Mouse (Mus musculus) liver, embryonic 16.5 days (tissue): ENCODE results near the gene Ube3b. TPM values are rescaled to one million over a fixed set of nuclear protein-coding genes. Genes with fewer than 3 reads are reported as not detected.

Experiments
- ATAC-seq: fragments of 200-750 bp; cut with Nextera tagmentation; 2 replicates; pipeline ENCODE4 v1.8.0; 2017; ENCODE audit warnings: low read depth, mild to moderate bottlenecking, moderate number of reproducible peaks, moderate library complexity
- H3K27ac ChIP-seq: fragments of 300-500 bp; sonication (generic); 2 replicates; pipeline ENCODE4 v1.5.1; 2014; ENCODE audit warnings: mild to moderate bottlenecking, low read length
- H3K27me3 ChIP-seq: fragments of 300-500 bp; sonication (generic); 2 replicates; pipeline ENCODE4 v1.6.1; 2014; ENCODE audit warnings: low read depth, low read length, mixed read lengths; ENCODE audit not compliant: control insufficient read depth, insufficient read depth
- H3K36me3 ChIP-seq: fragments of 300-500 bp; sonication (generic); 2 replicates; pipeline ENCODE4 v1.6.1; 2014; ENCODE audit warnings: mild to moderate bottlenecking; ENCODE audit not compliant: control insufficient read depth, insufficient read depth
- H3K4me1 ChIP-seq: fragments of 300-500 bp; sonication (generic); 2 replicates; pipeline ENCODE4 v1.6.1; 2014; ENCODE audit warnings: low read depth, low read length, mixed read lengths; ENCODE audit not compliant: control insufficient read depth
- H3K4me2 ChIP-seq: fragments of 300-500 bp; sonication (generic); 2 replicates; pipeline ENCODE4 v1.6.1; 2014; ENCODE audit warnings: low read depth, low read length, mixed read lengths
- H3K4me3 ChIP-seq: fragments of 300-500 bp; sonication (generic); 2 replicates; pipeline ENCODE4 v1.5.1; 2014; ENCODE audit warnings: low read depth, mild to moderate bottlenecking, low read length
- H3K9ac ChIP-seq: fragments of 300-500 bp; sonication (generic); 2 replicates; pipeline ENCODE4 v1.6.1; 2014; ENCODE audit warnings: low read depth, low read length
- H3K9me3 ChIP-seq: fragments of 300-500 bp; sonication (generic); replicated peaks from 2 replicates; pipeline ENCODE4 v1.6.1; 2016; ENCODE audit warnings: low read length; ENCODE audit not compliant: control insufficient read depth
- WGBS: fragments of 180-500 bp; shearing (Covaris S2); extraction: QIAGEN DNeasy Blood & Tissue Kit; methylation state at CpG from one replicate; pipeline ENCODE4 v1.1.7; 2014; ENCODE audit not compliant: insufficient replicate concordance; 5-methylcytosine and 5-hydroxymethylcytosine counted together
- polyA plus RNA-seq: library from polyadenylated mRNA; unstranded; fragments of >200 nt; fragmentation: Nextera tagmentation; extraction: Ambion mirVana; gene quantifications from 2 replicates; pipeline ENCODE4 v1.2.1, GENCODE M21; 2015

Gene Ube3b
- 16.9 and 21.2 TPM in 2 replicates for polyA plus RNA-seq

- no peaks in the 10 kb centered on the region for H3K27me3 ChIP-seq
- peaks cover 45% of the 10 kb centered on the region for H3K4me1 ChIP-seq
- H3K9ac ChIP-seq, result peak within 1 kb of the TSS; percentile 88
- peaks cover 9% of the 10 kb centered on the region for H3K36me3 ChIP-seq
- peak within 1 kb of the TSS; percentile 80 for H3K4me3 ChIP-seq
- peak within 1 kb of the TSS; percentile 97 for H3K4me2 ChIP-seq
- no peaks in the 10 kb centered on the region for H3K9me3 ChIP-seq
- under 1% methylated on average over 74 of the region's 74 CpGs for WGBS
- peak within 1 kb of the TSS; percentile 92 for H3K27ac ChIP-seq
- peak; percentile 96 for ATAC-seq
Observed at GRCm38 (mm10) chr5:114380209-114381012, at the start of gene Ube3b, which contains the start of gene Kctd10. Gene Ube3b (plus strand): TSS chr5:114380607. Gene Kctd10 (minus strand): TSS chr5:114380508.

GRCm38 (mm10) chr5:114342996-114343395 is 37.4 kb upstream of the Ube3b start:
- Histone ChIP-seq H3K27ac (no peak overlapping the region), H3K4me3 (no peak overlapping the region), H3K36me3 (no peaks in the 10 kb centered on the region), H3K4me2 (no peak overlapping the region), H3K9ac (no peak overlapping the region), H3K27me3 (no peaks in the 10 kb centered on the region), H3K9me3 (no peaks in the 10 kb centered on the region), H3K4me1 (no peaks in the 10 kb centered on the region)
- 38% methylated on average over 5 of the region's 5 CpGs for WGBS
- ATAC-seq, result no peak

GRCm38 (mm10) chr5:114343612-114344011 is 36.8 kb upstream of the Ube3b start:
- no peak overlapping the region for H3K4me2 ChIP-seq
- ATAC-seq, result no peak
- no peak overlapping the region for H3K27ac ChIP-seq
- H3K4me1 ChIP-seq, result no peaks in the 10 kb centered on the region
- H3K36me3 ChIP-seq, result no peaks in the 10 kb centered on the region
- no peaks in the 10 kb centered on the region for H3K27me3 ChIP-seq
- H3K4me3 ChIP-seq, result no peak overlapping the region
- no peak overlapping the region for H3K9ac ChIP-seq
- WGBS, result 55% methylated on average over 7 of the region's 7 CpGs
- H3K9me3 ChIP-seq, result no peaks in the 10 kb centered on the region

GRCm38 (mm10) chr5:114345538-114345937 is 34.9 kb upstream of the Ube3b start:
- Histone ChIP-seq H3K9ac (no peak overlapping the region), H3K9me3 (no peaks in the 10 kb centered on the region), H3K36me3 (no peaks in the 10 kb centered on the region), H3K4me3 (no peak overlapping the region), H3K27ac (no peak overlapping the region), H3K4me1 (no peaks in the 10 kb centered on the region), H3K27me3 (no peaks in the 10 kb centered on the region), H3K4me2 (no peak overlapping the region)
- ATAC-seq, result peak; percentile 51; the same call in 1 of the 2 replicates
- WGBS, result 39% methylated on average over 3 of the region's 3 CpGs

- Histone ChIP-seq H3K27me3 (no peaks in the 10 kb centered on the region), H3K27ac (no peak overlapping the region), H3K9ac (no peak overlapping the region), H3K9me3 (no peaks in the 10 kb centered on the region), H3K4me1 (no peaks in the 10 kb centered on the region), H3K36me3 (no peaks in the 10 kb centered on the region), H3K4me3 (no peak overlapping the region), H3K4me2 (no peak overlapping the region)
- no peak for ATAC-seq
- WGBS, result 64% methylated on average over 10 of the region's 10 CpGs
Observed at GRCm38 (mm10) chr5:114347005-114347404, 33.4 kb upstream of the Ube3b start.

- no peaks in the 10 kb centered on the region for H3K9me3 ChIP-seq
- no peak overlapping the region for H3K4me2 ChIP-seq
- H3K27me3 ChIP-seq, result no peaks in the 10 kb centered on the region
- H3K9ac ChIP-seq, result no peak overlapping the region
- WGBS, result 54% methylated on average over 10 of the region's 10 CpGs
- H3K36me3 ChIP-seq, result no peaks in the 10 kb centered on the region
- H3K4me3 ChIP-seq, result no peak overlapping the region
- H3K4me1 ChIP-seq, result no peaks in the 10 kb centered on the region
- H3K27ac ChIP-seq, result no peak overlapping the region
- ATAC-seq, result no peak
Observed at GRCm38 (mm10) chr5:114351490-114351889, 28.9 kb upstream of the Ube3b start.

GRCm38 (mm10) chr5:114356250-114356935 is 24.0 kb upstream of the Ube3b start:
- no peaks in the 10 kb centered on the region for H3K9me3 ChIP-seq
- peak overlapping the region; percentile 31; the same call in 1 of the 2 replicates for H3K4me2 ChIP-seq
- no peak overlapping the region; the same call in 1 of the 2 replicates for H3K27ac ChIP-seq
- peak; percentile 85 for ATAC-seq
- 18% methylated on average over 7 of the region's 7 CpGs for whole genome bisulfite sequencing
- 0 out of 2 replicates have a peak overlapping the region, but pooled peaks have one; percentile 11 for H3K9ac ChIP-seq
- no peaks in the 10 kb centered on the region for H3K36me3 ChIP-seq
- no peaks in the 10 kb centered on the region for H3K27me3 ChIP-seq
- H3K4me3 ChIP-seq, result 0 out of 2 replicates have a peak overlapping the region, but pooled peaks have one; percentile 2
- H3K4me1 ChIP-seq, result peaks cover 2% of the 10 kb centered on the region

- WGBS, result 53% methylated on average over 23 of the region's 23 CpGs
- H3K27me3 ChIP-seq, result no peaks in the 10 kb centered on the region
- no peak overlapping the region; the same call in none of the 2 replicates for H3K27ac ChIP-seq
- H3K4me3 ChIP-seq, result 0 out of 2 replicates have a peak overlapping the region, but pooled peaks have one; percentile 2
- peak; percentile 49 for ATAC-seq
- peaks cover 2% of the 10 kb centered on the region for H3K4me1 ChIP-seq
- H3K36me3 ChIP-seq, result no peaks in the 10 kb centered on the region
- 0 out of 2 replicates have a peak overlapping the region, but pooled peaks have one; percentile 11 for H3K9ac ChIP-seq
- H3K9me3 ChIP-seq, result no peaks in the 10 kb centered on the region
- H3K4me2 ChIP-seq, result peak overlapping the region; percentile 31; the same call in 1 of the 2 replicates
Observed at GRCm38 (mm10) chr5:114356936-114357751, 23.3 kb upstream of the Ube3b start.
